Mouse (Mus musculus) CD4-positive helper T cell, adult 2 months (primary cell): ENCODE results near the gene Srp9.

Source experiments
- DNase-seq: peaks from one replicate; pipeline ENCODE4 v3.0.0-alpha.2; 2012; ENCODE audit warnings: low read depth, missing footprints, low spot score

Srp9 gene

GRCm38 (mm10) chr1:182105023-182105422 is 19.5 kb upstream of the Srp9 start:
- no peak for DNase-seq

GRCm38 (mm10) chr1:182107251-182107650 is 17.3 kb upstream of the Srp9 start:
- DNase-seq = no peak

GRCm38 (mm10) chr1:182108397-182109099 is 16.0 kb upstream of the Srp9 start:
- DNase-seq = peak; percentile 24

GRCm38 (mm10) chr1:182110185-182110584 is 14.4 kb upstream of the Srp9 start:
- no peak for DNase-seq

DNA sequence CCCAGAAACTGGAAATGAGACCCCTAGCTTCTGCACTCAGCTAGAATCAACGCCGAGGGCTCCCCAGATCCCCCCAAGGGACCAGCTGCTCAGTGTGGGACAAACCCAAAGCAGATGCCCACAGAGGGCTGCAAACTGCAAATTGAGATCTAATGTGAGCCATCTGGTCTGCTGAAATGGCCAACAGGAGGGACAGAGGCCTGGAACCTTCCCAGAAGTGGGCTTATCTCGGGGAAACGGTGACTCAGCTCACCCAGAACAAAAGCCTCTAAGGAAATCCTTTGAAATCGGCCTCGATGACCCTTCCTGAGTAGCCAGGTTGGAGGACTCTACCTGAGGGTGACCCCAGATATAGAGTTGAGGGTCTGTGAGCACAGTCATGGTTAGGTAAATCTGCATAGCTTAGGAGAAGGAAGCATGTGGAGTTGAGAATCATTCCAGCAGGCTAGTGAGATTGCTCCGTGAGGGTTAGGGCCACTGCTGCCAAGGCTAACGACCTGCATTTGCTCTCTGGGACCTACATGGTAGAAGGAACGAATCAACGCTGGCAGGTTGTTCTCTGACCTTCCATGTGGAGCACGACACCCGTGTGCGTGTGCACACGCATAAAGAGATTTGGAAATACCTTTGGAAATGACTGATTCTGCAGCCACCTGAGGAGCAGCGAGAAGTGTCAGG is 13.7 kb upstream of the Srp9 start:
- DNase-seq = no peak

- no peak for DNase-seq
Observed at GRCm38 (mm10) chr1:182111386-182112317, 12.9 kb upstream of the Srp9 start.

DNA sequence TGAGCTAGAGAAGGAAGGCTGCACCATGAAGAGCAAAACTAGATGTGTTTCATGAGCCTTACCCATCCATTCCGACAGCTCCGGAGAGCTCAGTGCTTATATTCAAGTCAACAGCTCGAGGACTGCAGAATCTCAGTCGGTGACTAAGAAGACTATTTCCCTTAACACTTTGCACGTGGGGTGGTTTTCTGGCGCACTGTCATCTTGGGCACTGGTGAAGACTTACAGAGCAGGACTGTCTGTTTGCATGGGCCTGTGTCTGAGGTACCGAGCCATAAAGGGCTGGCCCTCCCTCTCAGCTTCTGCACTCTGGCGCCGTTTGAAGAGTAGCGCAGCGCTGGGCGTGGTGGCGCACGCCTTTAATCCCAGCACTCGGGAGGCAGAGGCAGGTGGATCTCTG is 12.2 kb upstream of the Srp9 start:
- DNase-seq = no peak

DNA sequence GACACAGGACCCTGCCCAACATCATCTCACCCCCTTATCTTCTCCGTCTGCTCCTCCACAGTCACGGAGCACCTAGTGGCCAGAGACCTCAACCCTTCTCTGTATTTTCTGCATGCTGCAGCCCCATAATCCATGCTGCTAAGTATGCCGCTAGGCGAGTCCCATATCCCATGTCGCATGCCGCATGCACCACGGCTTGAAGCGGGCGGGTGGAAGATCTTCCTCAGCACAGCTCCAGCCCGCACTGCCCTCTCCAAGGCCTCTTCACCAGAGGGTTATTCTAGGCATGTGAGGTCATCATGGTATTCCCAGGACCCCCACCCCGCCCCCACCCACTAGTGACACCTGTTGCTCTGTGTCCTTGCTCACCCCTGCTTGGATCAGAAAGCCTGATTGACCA is 11.4 kb upstream of the Srp9 start:
- no peak for DNase-seq

- DNase-seq = no peak
Observed at GRCm38 (mm10) chr1:182113587-182114500, 10.7 kb upstream of the Srp9 start.

- DNase-seq = peak; percentile 51
Observed at GRCm38 (mm10) chr1:182115197-182115596, 9.3 kb upstream of the Srp9 start.

GRCm38 (mm10) chr1:182115651-182116408 is 8.7 kb upstream of the Srp9 start:
- DNase-seq = no peak

GRCm38 (mm10) chr1:182122413-182122812 is 2.1 kb upstream of the Srp9 start:
- no peak for DNase-seq

- DNase-seq = peak; percentile 90
Observed at GRCm38 (mm10) chr1:182124924-182125368, 409 bp downstream of the Srp9 start.

- peak; percentile 51 for DNase-seq
Observed at GRCm38 (mm10) chr1:182130830-182131229, 6.3 kb downstream of the Srp9 start.

DNA sequence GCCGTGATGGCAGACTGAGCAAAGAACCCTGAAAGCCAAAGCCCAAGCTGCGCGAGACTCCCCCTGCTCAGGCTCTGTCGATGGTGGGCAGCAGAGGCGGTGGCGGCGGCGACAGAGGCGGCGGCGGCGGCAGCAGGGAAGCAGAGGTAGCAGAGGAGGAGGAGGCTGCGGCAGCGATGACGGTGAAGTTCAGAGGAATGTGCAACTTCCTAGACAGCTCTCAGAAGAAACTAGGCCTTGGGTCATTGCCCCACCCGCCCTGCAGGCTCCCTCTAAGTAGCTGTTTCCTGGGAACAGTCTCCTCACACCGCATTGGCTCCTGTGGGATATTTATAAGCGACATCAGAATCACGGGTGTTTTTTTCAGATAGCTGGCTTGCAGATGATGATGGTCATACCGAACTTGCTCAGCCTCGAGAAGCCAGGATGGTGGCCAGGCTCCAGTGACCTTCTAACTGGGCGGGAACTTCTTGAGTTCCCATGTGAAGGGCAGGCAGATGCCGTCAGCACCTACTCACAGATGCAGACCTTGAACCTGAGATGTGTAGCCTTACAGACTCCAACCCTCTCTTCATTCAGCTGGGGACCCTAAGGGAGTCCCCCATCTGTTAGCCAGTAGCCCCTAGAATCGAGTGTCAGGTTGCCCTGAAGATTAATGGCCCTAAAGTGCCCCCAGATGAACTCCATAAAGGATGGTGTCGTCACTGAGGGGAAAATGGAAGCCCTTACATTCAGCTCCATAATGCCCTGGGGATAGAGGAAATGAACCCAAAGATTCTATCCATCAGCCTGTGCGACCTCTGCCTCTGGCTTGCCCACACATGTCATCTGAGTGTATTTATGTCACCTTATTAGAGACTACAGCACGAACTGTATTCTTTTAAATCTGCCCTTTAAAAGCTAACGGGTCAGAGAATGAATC is 12.9 kb downstream of the Srp9 start:
- no peak for DNase-seq

GRCm38 (mm10) chr1:182138172-182138571 is 13.6 kb downstream of the Srp9 start:
- no peak for DNase-seq

DNA sequence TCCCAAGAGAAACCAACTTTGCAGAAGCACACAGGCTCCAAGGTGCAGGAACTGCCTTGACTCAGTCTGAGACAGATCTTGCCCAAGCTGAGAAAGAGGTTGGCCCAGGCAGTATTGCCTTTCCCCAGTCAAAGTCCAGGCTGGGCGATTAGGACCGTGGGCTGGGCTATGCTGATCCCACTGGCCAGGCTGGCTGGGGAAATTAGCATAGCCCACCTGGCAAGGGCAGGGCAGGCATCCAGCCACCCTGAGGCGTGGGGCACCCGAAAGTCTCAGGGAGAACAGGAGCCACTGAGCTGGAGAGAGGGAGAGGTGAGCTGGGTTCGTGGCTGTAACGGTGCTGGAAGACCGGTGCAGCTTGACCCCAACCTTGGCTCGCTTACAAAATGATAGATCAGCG is 15.4 kb downstream of the Srp9 start:
- DNase-seq = no peak

GRCm38 (mm10) chr1:182140370-182140769 is 15.8 kb downstream of the Srp9 start:
- DNase-seq = peak; percentile 70

- peak; percentile 68 for DNase-seq
Observed at GRCm38 (mm10) chr1:182142725-182143124, 18.2 kb downstream of the Srp9 start.
